Mouse (Mus musculus) ZHBTc4 (cell line): ENCODE measurements around the gene Mall.

ENCODE experiments used
- DNase-seq: peaks from one replicate; pipeline ENCODE4 v3.0.0-alpha.2; 2011; ENCODE audit warnings: low read depth, low spot score

Mall gene

GRCm38 (mm10) chr2:127729671-127730070, at the start of gene Mall:
Gene Mall (minus strand): TSS chr2:127729932.
- DNase-seq, result peak; percentile 67

GRCm38 (mm10) chr2:127778451-127778850, 48.7 kb upstream of the Mall start:
- DNase-seq, result no peak

- no peak for DNase-seq
Observed at GRCm38 (mm10) chr2:127775013-127775412, 45.3 kb upstream of the Mall start.

- no peak for DNase-seq
Observed at GRCm38 (mm10) chr2:127774578-127774941, 44.8 kb upstream of the Mall start.

- DNase-seq, result no peak
Observed at GRCm38 (mm10) chr2:127773938-127774577, 44.3 kb upstream of the Mall start.

- DNase-seq, result no peak
Observed at GRCm38 (mm10) chr2:127761587-127761986, 31.9 kb upstream of the Mall start.

GRCm38 (mm10) chr2:127760429-127761000, 30.8 kb upstream of the Mall start:
- peak; percentile 21 for DNase-seq

GRCm38 (mm10) chr2:127760014-127760413, 30.3 kb upstream of the Mall start:
- DNase-seq, result no peak

GRCm38 (mm10) chr2:127759157-127759880, 29.6 kb upstream of the Mall start:
- no peak for DNase-seq

- no peak for DNase-seq
Observed at GRCm38 (mm10) chr2:127757171-127757570, 27.4 kb upstream of the Mall start.

GRCm38 (mm10) chr2:127754113-127754512, 24.4 kb upstream of the Mall start:
- no peak for DNase-seq

GRCm38 (mm10) chr2:127751849-127752610, 22.3 kb upstream of the Mall start:
- DNase-seq, result no peak

- DNase-seq, result no peak
Observed at GRCm38 (mm10) chr2:127749376-127749775, 19.6 kb upstream of the Mall start.

GRCm38 (mm10) chr2:127748316-127748715, 18.6 kb upstream of the Mall start:
- DNase-seq, result no peak

- DNase-seq, result no peak
Observed at GRCm38 (mm10) chr2:127742637-127743036, 12.9 kb upstream of the Mall start.

GRCm38 (mm10) chr2:127740756-127741519, 11.2 kb upstream of the Mall start:
- no peak for DNase-seq

GRCm38 (mm10) chr2:127737885-127738284, 8.2 kb upstream of the Mall start:
- no peak for DNase-seq

GRCm38 (mm10) chr2:127736631-127737209, 7.0 kb upstream of the Mall start:
- no peak for DNase-seq

GRCm38 (mm10) chr2:127735512-127736145, 5.9 kb upstream of the Mall start:
- DNase-seq, result no peak

GRCm38 (mm10) chr2:127734889-127735288, 5.2 kb upstream of the Mall start:
- DNase-seq, result no peak
